21 mouse cellular contexts compared by ENCODE assay signal in genomic region chr7:29728055-29728454, GRCm38 (mm10). TPM values are rescaled to one million over a fixed set of nuclear protein-coding genes. Genes with fewer than 3 reads are reported as not detected.
A peak's percentile ranks its signal among the peaks of the same experiment; 100 is the strongest.
DNase-seq lines count a peak whose midpoint lies in the region; ATAC-seq and TF ChIP-seq lines count a peak whose summit lies in the region.
"Had no signal": no experiment of that assay in that cellular context is flagged by ENCODE, and none has a peak within 500 bp of the region (broad histone marks: within the 10 kb centered on the region; RNA-seq: fewer than 3 reads in every experiment).

No protein-coding gene starts in this region.

- no peak for TF ChIP-seq POLR2A in ES-Bruce4 (IDR thresholded peaks at IDR 0.05; ENCODE audit: insufficient read depth, low read length)
- TF ChIP-seq POLR2A in myocyte (IDR thresholded peaks at IDR 0.05; ENCODE audit: insufficient read length, low read depth): no peak

- no peak for TF ChIP-seq EP300 in ES-Bruce4 (IDR thresholded peaks at IDR 0.05; ENCODE audit: insufficient read depth, low read depth, low read length)

- no peak for ATAC-seq in intestine, postnatal 0 days
- ATAC-seq in intestine, embryonic 16.5 days: no peak

- H3K36me3 ChIP-seq in intestine, postnatal 0 days (ENCODE audit: control insufficient read depth, insufficient read depth): no peaks in the 10 kb centered on the region
- H3K36me3 ChIP-seq in intestine, embryonic 16.5 days (ENCODE audit: control insufficient read depth, insufficient read depth, low read length): no peaks in the 10 kb centered on the region
- no peaks in the 10 kb centered on the region for H3K36me3 ChIP-seq in ES-Bruce4 (ENCODE audit: control insufficient read depth, insufficient read depth, low read length, poor library complexity, severe bottlenecking)
- H3K36me3 ChIP-seq in myocyte (ENCODE audit: control insufficient read depth, insufficient read depth): no peaks in the 10 kb centered on the region
- H3K36me3 ChIP-seq: embryonic facial prominence, embryonic 15.5 days; forebrain, embryonic 12.5 days; hindbrain, embryonic 12.5 days; liver, embryonic 13.5 days; midbrain, embryonic 10.5 days had no signal

- no peak overlapping the region for H3ac ChIP-seq in myocyte (ENCODE audit: control insufficient read depth, insufficient read length)

- H3K79me2 ChIP-seq in myocyte (ENCODE audit: control insufficient read depth, insufficient read depth): no peaks in the 10 kb centered on the region

- 93% methylated on average over 2 of the region's 2 CpGs for WGBS in intestine, postnatal 0 days
- WGBS in intestine, embryonic 16.5 days: 85% methylated on average over 2 of the region's 2 CpGs

- no peak overlapping the region for H3K4me3 ChIP-seq in intestine, postnatal 0 days (ENCODE audit: low read depth, low read length)
- H3K4me3 ChIP-seq in intestine, embryonic 16.5 days (ENCODE audit: low read length): no peak overlapping the region
- H3K4me3 ChIP-seq in ES-Bruce4 (ENCODE audit: low read depth, low read length) (no peak overlapping the region), myocyte (no peak overlapping the region)
- H3K4me3 ChIP-seq: embryonic facial prominence, embryonic 15.5 days; forebrain, embryonic 12.5 days; hindbrain, embryonic 12.5 days; left cerebral cortex, adult 2 months; liver, embryonic 13.5 days; midbrain, embryonic 10.5 days had no signal

- no peak overlapping the region for H3K9ac ChIP-seq in intestine, postnatal 0 days (ENCODE audit: low read depth, low read length)
- no peak overlapping the region for H3K9ac ChIP-seq in intestine, embryonic 16.5 days (ENCODE audit: low read depth, low read length)
- H3K9ac ChIP-seq in ES-Bruce4 (ENCODE audit: low read depth, poor library complexity, severe bottlenecking): no peak overlapping the region
- H3K9ac ChIP-seq: embryonic facial prominence, embryonic 15.5 days; forebrain, embryonic 12.5 days; hindbrain, embryonic 12.5 days; liver, embryonic 13.5 days had no signal

- H3K9me3 ChIP-seq in intestine, postnatal 0 days (ENCODE audit: control insufficient read depth): peaks cover 4% of the 10 kb centered on the region; the same call in 1 of the 2 replicates
- peaks cover 7% of the 10 kb centered on the region; the same call in 1 of the 2 replicates for H3K9me3 ChIP-seq in intestine, embryonic 16.5 days (ENCODE audit: control insufficient read depth, low read length)
- peaks cover 25% of the 10 kb centered on the region for H3K9me3 ChIP-seq in ES-Bruce4 (replicated peaks; ENCODE audit: control insufficient read depth, insufficient read depth, low read length, poor library complexity, severe bottlenecking)
- H3K9me3 ChIP-seq: embryonic facial prominence, embryonic 15.5 days had no signal

- H3K27ac ChIP-seq in intestine, postnatal 0 days (ENCODE audit: low read depth, low read length): no peak overlapping the region
- no peak overlapping the region for H3K27ac ChIP-seq in intestine, embryonic 16.5 days (ENCODE audit: low read length)
- no peak overlapping the region for H3K27ac ChIP-seq in ES-Bruce4 (ENCODE audit: insufficient read depth, low read length)
- H3K27ac ChIP-seq: embryonic facial prominence, embryonic 15.5 days; forebrain, embryonic 12.5 days; hindbrain, embryonic 12.5 days; left cerebral cortex, adult 2 months; liver, embryonic 13.5 days; midbrain, embryonic 10.5 days had no signal

- H3K4me1 ChIP-seq in intestine, postnatal 0 days (replicated peaks; ENCODE audit: control insufficient read depth, insufficient read depth, low read length): no peaks in the 10 kb centered on the region
- H3K4me1 ChIP-seq in intestine, embryonic 16.5 days (ENCODE audit: control insufficient read depth, insufficient read depth, low read length): no peaks in the 10 kb centered on the region
- H3K4me1 ChIP-seq in ES-Bruce4 (ENCODE audit: control insufficient read depth, insufficient read depth, low read length): no peaks in the 10 kb centered on the region
- H3K4me1 ChIP-seq: embryonic facial prominence, embryonic 15.5 days; forebrain, embryonic 12.5 days; hindbrain, embryonic 12.5 days; liver, embryonic 13.5 days; midbrain, embryonic 10.5 days had no signal

- no peaks in the 10 kb centered on the region for H3K27me3 ChIP-seq in intestine, postnatal 0 days (replicated peaks; ENCODE audit: control insufficient read depth, insufficient read depth, low read length)
- no peaks in the 10 kb centered on the region for H3K27me3 ChIP-seq in intestine, embryonic 16.5 days (replicated peaks; ENCODE audit: control insufficient read depth, insufficient read depth, low read length)
- H3K27me3 ChIP-seq in ES-Bruce4 (ENCODE audit: control insufficient read depth, insufficient read depth, low read length, poor library complexity, severe bottlenecking) (no peaks in the 10 kb centered on the region), myocyte (ENCODE audit: control insufficient read depth, insufficient read depth, insufficient read length) (no peaks in the 10 kb centered on the region)
- H3K27me3 ChIP-seq: embryonic facial prominence, embryonic 15.5 days; forebrain, embryonic 12.5 days; hindbrain, embryonic 12.5 days; liver, embryonic 13.5 days had no signal

- no peak overlapping the region for H3K4me2 ChIP-seq in intestine, postnatal 0 days (replicated peaks; ENCODE audit: low read depth)
- H3K4me2 ChIP-seq in intestine, embryonic 16.5 days (ENCODE audit: low read depth, low read length): no peak overlapping the region
- H3K4me2 ChIP-seq in myocyte (ENCODE audit: low read depth): no peak overlapping the region
- H3K4me2 ChIP-seq: embryonic facial prominence, embryonic 15.5 days; forebrain, embryonic 12.5 days; hindbrain, embryonic 12.5 days; liver, embryonic 13.5 days had no signal

- TF ChIP-seq CTCF in intestine, postnatal 0 days (IDR thresholded peaks at IDR 0.05; ENCODE audit: low read depth): peak; percentile 32; the same call in 1 of the 2 replicates
- TF ChIP-seq CTCF in ES-Bruce4 (IDR thresholded peaks at IDR 0.05; ENCODE audit: low read depth, low read length): peak; percentile 12

- DNase-seq in cerebellum, adult 9-10 months: peak; percentile 6
- no peak for DNase-seq in cerebellum, postnatal 36 days
- DNase-seq in Muller cell, postnatal 12 days (ENCODE audit: inconsistent ontology term): no peak
- DNase-seq in lung, postnatal 4 days: no peak
- DNase-seq: adrenal gland, adult 2 months; cerebellum, adult 9-11 months; heart, adult 18-20 months; kidney, adult 11 months; liver, embryonic 13.5 days; lung, postnatal 14 days; right cerebral cortex, postnatal 4 days had no signal

TF ChIP-seq in myocyte, 11 proteins besides CTCF, POLR2A, EP300 and RAD21:
- TF ChIP-seq MAX (IDR thresholded peaks at IDR 0.05; ENCODE audit: low read depth) (no peak), REST (IDR thresholded peaks at IDR 0.05; ENCODE audit: insufficient read depth, insufficient read length) (no peak), TCF3 (IDR thresholded peaks at IDR 0.05; ENCODE audit: insufficient read length, low read depth) (no peak), E2F4 (IDR thresholded peaks at IDR 0.05; ENCODE audit: insufficient read depth) (no peak), MYOD1 (IDR thresholded peaks at IDR 0.05; ENCODE audit: control insufficient read depth in 1 of 3, insufficient read length in 2 of 3, low read depth in 2 of 3) (peak in 2 of 3 experiments; percentile 68 to 70)

RNA-seq across cellular contexts. Expression of gene Catsperg2, which starts 1.2 kb away (rescaled TPM):
- polyA plus RNA-seq in intestine, postnatal 0 days (2015; fragmentation: Nextera tagmentation; extraction: Ambion mirVana): not detected in 2 replicates
- not detected in 2 replicates for polyA plus RNA-seq in intestine, embryonic 16.5 days (2015; fragmentation: Nextera tagmentation; extraction: Ambion mirVana)
- polyA plus RNA-seq in ES-Bruce4 (2011; ENCODE audit: insufficient read depth, insufficient read length, low read depth, missing spikeins): 0.41 TPM in 1 of 2 replicates, not detected in the other
- 0.01 TPM for polyA plus RNA-seq in myocyte (2012; fragmentation: generic; extraction: Trizol)
- polyA plus RNA-seq: adrenal gland, adult 2 months; embryonic facial prominence, embryonic 15.5 days; liver, embryonic 13.5 days; thymus, postnatal 0 days had no signal

RNA-seq across cellular contexts. Expression of gene Zfp84, which starts 40.3 kb away (rescaled TPM):
- polyA plus RNA-seq in intestine, postnatal 0 days (2015; fragmentation: Nextera tagmentation; extraction: Ambion mirVana): 4.4 and 4.7 TPM in 2 replicates
- 8.0 and 8.1 TPM in 2 replicates for polyA plus RNA-seq in intestine, embryonic 16.5 days (2015; fragmentation: Nextera tagmentation; extraction: Ambion mirVana)
- polyA plus RNA-seq in ES-Bruce4 (2011; ENCODE audit: insufficient read depth, insufficient read length, low read depth, missing spikeins): 7.6 and 7.9 TPM in 2 replicates
- 4.7 TPM for polyA plus RNA-seq in myocyte (2012; fragmentation: generic; extraction: Trizol)

RNA-seq across cellular contexts. Expression of gene Zfp30, which starts 55.7 kb away (rescaled TPM):
- 1.7 and 1.9 TPM in 2 replicates for polyA plus RNA-seq in intestine, postnatal 0 days (2015; fragmentation: Nextera tagmentation; extraction: Ambion mirVana)
- 2.8 and 3.7 TPM in 2 replicates for polyA plus RNA-seq in intestine, embryonic 16.5 days (2015; fragmentation: Nextera tagmentation; extraction: Ambion mirVana)
- polyA plus RNA-seq in ES-Bruce4 (2011; ENCODE audit: insufficient read depth, insufficient read length, low read depth, missing spikeins): 2.3 and 2.4 TPM in 2 replicates
- polyA plus RNA-seq in myocyte (2012; fragmentation: generic; extraction: Trizol): 3.3 TPM
